Mouse (Mus musculus): ENCODE data around the gene Zdhhc18.

DNA sequence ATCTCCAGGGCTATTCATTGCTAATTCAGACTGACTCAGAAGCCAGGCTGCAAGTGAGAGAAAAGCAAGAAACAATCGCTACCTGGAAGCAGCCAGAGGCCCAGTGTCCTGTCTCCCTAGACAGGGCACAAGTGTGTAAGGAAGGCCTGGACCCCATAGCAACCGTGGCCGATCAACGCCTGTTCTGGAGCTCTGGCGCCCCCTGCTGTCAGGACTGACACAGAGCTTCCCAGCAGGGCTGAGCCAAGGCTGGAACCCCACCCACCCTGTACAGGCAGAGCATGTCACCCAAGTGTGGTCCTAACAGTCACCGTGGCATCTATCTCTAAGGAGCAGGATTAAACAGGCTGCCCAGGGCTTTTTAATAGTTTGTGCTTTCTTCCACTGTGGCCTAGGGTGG, 40.2 kb downstream of the Zdhhc18 start:
- TF ChIP-seq POLR2A (IDR thresholded peaks at IDR 0.05; ENCODE audit: insufficient read depth, low read length) (no peak), CTCF (IDR thresholded peaks at IDR 0.05; ENCODE audit: low read depth, low read length) (peak; percentile 99)

Measured in ES-Bruce4 (cell line).